Mouse (Mus musculus): ENCODE results near the gene Aspdh. TPM values are rescaled to one million over a fixed set of nuclear protein-coding genes. Genes with fewer than 3 reads are reported as not detected.

Gene Aspdh
- polyA plus RNA-seq, 1 experiment from 2014 or later, result not detected

DNA sequence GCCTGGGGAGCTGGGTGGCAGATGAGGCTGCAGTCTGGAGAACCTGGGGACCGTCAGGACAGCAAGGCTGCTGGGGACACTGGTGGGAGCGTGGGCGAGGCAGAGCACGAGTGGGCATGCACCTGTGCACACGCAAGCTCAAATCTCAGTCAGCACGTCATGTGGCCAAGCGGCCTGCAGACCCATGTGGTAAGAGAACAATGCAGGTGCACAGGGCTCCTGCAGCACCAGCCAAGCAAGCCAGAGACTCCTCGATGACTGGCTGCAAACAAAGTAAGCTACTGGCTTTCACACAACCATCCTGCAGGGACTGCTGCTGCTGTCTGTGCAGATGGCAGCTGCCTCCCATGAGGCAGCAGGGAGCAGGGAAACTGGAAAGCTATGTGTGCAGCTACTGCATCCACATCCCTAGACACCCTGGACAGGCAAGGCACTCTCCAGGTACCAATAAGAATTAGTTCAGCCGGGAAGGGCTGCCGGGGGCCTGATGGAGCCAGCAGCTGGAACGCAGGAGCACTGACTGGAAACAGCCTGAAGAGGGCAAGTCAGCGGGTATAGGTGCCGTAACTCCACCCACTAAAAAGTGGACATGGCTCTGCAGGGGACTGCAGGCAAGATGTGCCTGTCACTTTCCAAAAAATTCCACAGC lies 21.9 kb downstream of the Aspdh start:
- Histone ChIP-seq H3K4me1 (no peaks in the 10 kb centered on the region), H3K27ac (no peak overlapping the region), H3K36me3 (peaks cover 37% of the 10 kb centered on the region), H3K9me3 (replicated peaks) (no peaks in the 10 kb centered on the region), H3K4me3 (no peak overlapping the region), H3K27me3 (ENCODE audit: low read depth, poor library complexity, severe bottlenecking) (peaks cover 12% of the 10 kb centered on the region)
- WGBS, result 71% methylated on average over 13 of the region's 13 CpGs
- DNase-seq (ENCODE audit: low spot score), result no peak

DNA sequence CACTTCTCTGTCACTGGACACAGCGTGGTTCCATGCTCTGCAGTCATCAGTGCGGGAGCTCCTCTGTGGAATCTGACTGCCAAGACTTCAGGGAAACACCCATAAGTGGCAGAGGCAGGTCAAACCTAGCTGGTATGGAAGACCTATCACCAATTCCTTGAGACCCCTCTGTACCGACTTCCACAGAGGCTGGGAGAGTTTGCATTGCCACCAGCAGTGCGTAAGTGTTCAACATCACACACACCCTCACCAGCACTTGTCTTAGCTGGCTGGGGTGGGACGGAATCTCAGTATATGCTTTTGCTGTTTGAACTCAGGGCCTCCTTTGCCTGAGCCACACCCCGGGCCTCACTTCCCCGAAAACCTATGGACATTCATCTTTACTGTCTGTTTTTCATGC lies 22.7 kb downstream of the Aspdh start:
- no peaks in the 10 kb centered on the region for H3K4me1 ChIP-seq
- H3K27me3 ChIP-seq (ENCODE audit: low read depth, poor library complexity, severe bottlenecking), result peaks cover 3% of the 10 kb centered on the region; the same call in 1 of the 2 replicates
- no peak overlapping the region for H3K4me3 ChIP-seq
- H3K36me3 ChIP-seq, result peaks cover 46% of the 10 kb centered on the region
- no peaks in the 10 kb centered on the region for H3K9me3 ChIP-seq (replicated peaks)
- whole genome bisulfite sequencing, result 87% methylated on average over 7 of the region's 7 CpGs
- DNase-seq (ENCODE audit: low spot score), result no peak
- no peak overlapping the region for H3K27ac ChIP-seq

- Histone ChIP-seq H3K4me3 (no peak overlapping the region), H3K4me1 (no peaks in the 10 kb centered on the region), H3K27me3 (ENCODE audit: low read depth, poor library complexity, severe bottlenecking) (no peaks in the 10 kb centered on the region), H3K27ac (no peak overlapping the region), H3K36me3 (peaks cover 51% of the 10 kb centered on the region), H3K9me3 (replicated peaks) (no peaks in the 10 kb centered on the region)
- WGBS, result 93% methylated on average over 8 of the region's 8 CpGs
- DNase-seq (ENCODE audit: low spot score), result no peak
Measured at GRCm38 (mm10) chr7:44488545-44488944, 23.4 kb downstream of the Aspdh start.

GRCm38 (mm10) chr7:44490281-44490680 lies 25.1 kb downstream of the Aspdh start:
- Histone ChIP-seq H3K9me3 (replicated peaks) (no peaks in the 10 kb centered on the region), H3K36me3 (peaks cover 62% of the 10 kb centered on the region), H3K27ac (no peak overlapping the region), H3K27me3 (ENCODE audit: low read depth, poor library complexity, severe bottlenecking) (no peaks in the 10 kb centered on the region), H3K4me1 (peaks cover 6% of the 10 kb centered on the region), H3K4me3 (no peak overlapping the region)
- no peak for DNase-seq (ENCODE audit: low spot score)
- WGBS, result 98% methylated on average over 4 of the region's 4 CpGs

DNA sequence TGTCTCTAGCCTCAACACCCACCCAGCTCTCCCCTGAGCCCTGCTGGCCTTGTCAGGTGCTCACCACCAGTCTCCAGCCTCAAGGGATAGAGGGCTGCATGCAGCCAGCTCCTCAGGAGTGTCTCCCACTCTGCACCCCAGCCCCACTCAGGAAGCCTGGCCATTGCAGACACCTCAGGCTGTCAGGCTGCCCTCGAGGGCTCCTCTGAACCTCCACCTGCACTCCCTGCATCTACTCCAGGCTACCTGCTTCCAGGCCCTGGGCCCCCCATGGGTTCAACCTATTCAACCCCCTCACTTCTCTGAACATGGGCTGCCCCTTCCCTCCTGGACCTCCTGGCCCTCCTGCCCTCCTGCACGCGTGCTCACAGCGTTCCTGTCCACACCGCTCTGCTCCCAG lies 26.2 kb downstream of the Aspdh start:
- no peak for DNase-seq (ENCODE audit: low spot score)
- H3K27ac ChIP-seq, result no peak overlapping the region
- 98% methylated on average over 5 of the region's 5 CpGs for WGBS
- no peaks in the 10 kb centered on the region for H3K9me3 ChIP-seq (replicated peaks)
- no peaks in the 10 kb centered on the region for H3K27me3 ChIP-seq (ENCODE audit: low read depth, poor library complexity, severe bottlenecking)
- peaks cover 62% of the 10 kb centered on the region for H3K36me3 ChIP-seq
- H3K4me1 ChIP-seq, result peaks cover 13% of the 10 kb centered on the region
- H3K4me3 ChIP-seq, result no peak overlapping the region

DNA sequence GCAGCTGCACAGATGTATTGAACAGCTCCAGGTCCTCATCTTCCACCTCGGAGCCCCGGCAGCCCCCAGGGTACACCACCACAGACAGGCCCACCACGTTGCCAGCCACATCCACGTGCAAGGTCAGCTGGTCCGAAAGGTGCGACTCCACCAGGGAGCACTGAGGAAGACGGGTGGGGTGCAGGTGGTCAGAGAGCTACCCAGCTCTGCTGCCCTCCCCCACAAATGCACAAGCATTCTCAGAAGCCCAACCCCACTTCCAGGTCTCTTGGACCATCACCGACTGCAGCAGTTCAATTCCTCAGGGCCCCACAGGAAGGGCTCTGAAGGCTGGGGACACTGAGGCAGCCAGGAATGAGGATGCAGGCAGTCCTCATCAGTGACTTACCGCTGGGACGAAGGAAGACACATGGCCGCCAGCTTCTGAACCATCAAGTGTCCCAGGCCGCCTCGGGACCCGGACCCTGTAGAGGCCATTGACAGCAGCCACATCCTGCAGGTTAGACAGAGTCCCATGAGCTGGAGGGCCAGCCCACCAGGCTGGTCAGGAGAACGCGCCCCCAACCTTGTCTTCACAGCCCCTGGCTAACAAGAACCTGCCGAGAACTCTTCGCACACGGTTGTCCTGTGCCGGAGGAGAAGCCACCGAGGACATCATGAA lies 27.1 kb downstream of the Aspdh start:
- Histone ChIP-seq H3K27me3 (ENCODE audit: low read depth, poor library complexity, severe bottlenecking) (no peaks in the 10 kb centered on the region), H3K36me3 (peaks cover 62% of the 10 kb centered on the region), H3K9me3 (replicated peaks) (no peaks in the 10 kb centered on the region), H3K27ac (no peak overlapping the region), H3K4me1 (peaks cover 19% of the 10 kb centered on the region), H3K4me3 (no peak overlapping the region)
- WGBS, result 93% methylated on average over 21 of the region's 21 CpGs
- no peak for DNase-seq (ENCODE audit: low spot score)

DNA sequence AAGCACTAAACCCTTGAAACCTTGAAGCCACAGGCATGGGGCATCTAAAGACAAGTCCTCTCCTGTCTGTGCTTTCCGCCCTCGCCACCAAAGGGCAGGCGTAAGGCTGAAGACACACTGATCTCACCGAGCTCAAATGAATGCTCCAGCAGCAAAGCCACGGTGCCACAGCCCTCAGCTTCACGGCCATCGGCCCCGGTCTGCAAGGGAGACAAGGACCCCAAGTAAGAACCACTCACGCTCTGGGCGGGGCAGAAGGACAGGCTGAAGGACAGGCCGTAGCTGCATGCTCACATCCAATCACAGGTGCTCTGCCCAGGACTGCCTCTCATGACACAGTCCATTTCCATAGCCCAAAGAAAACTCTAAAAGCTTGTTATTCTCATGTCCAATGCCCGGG lies 29.5 kb downstream of the Aspdh start:
- 94% methylated on average over 12 of the region's 12 CpGs for WGBS
- Histone ChIP-seq H3K9me3 (replicated peaks) (no peaks in the 10 kb centered on the region), H3K4me3 (no peak overlapping the region), H3K36me3 (peaks cover 49% of the 10 kb centered on the region), H3K4me1 (peaks cover 24% of the 10 kb centered on the region), H3K27ac (no peak overlapping the region), H3K27me3 (ENCODE audit: low read depth, poor library complexity, severe bottlenecking) (peaks cover 9% of the 10 kb centered on the region)
- DNase-seq (ENCODE audit: low spot score), result no peak

DNA sequence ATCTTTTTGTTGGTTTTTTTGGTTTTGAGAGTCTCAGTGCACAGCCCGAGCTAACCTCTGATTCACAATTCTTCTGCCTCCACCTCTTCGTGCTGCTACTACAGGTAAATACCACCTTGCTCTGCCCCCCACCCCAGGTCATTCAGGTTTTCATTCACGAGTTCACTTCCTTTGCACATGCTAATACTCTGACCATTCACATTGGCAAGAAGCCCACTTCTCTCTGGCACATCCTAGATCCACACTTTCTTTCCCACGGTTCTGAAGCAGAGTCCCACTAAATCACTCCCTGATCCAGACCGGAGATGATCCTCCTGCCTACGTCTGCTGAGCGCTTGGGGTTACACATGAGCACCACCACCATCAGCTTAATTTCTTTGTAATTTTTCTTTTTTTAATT lies 29.9 kb downstream of the Aspdh start:
- Histone ChIP-seq H3K4me3 (peak overlapping the region; percentile 79), H3K9me3 (replicated peaks) (no peaks in the 10 kb centered on the region), H3K27me3 (ENCODE audit: low read depth, poor library complexity, severe bottlenecking) (peaks cover 13% of the 10 kb centered on the region), H3K36me3 (peaks cover 45% of the 10 kb centered on the region), H3K4me1 (peaks cover 24% of the 10 kb centered on the region), H3K27ac (no peak overlapping the region)
- no peak for DNase-seq (ENCODE audit: low spot score)
- 89% methylated on average over 7 of the region's 7 CpGs for WGBS

- no peaks in the 10 kb centered on the region for H3K9me3 ChIP-seq (replicated peaks)
- under 1% methylated on average over 58 of the region's 58 CpGs for WGBS
Measured at GRCm38 (mm10) chr7:44495992-44496770, 31.0 kb downstream of the Aspdh start, which contains the start of the genes Emc10 and Fam71e1. TSS of gene Emc10 (minus strand) at chr7:44496529. TSS of gene Fam71e1 (plus strand) at chr7:44496581.

GRCm38 (mm10) chr7:44496771-44497109 lies 31.5 kb downstream of the Aspdh start:
- under 1% methylated on average over 24 of the region's 26 CpGs for WGBS

More at GRCm38 (mm10) chr7:44495992-44496770, 31.0 kb downstream of the Aspdh start, which contains the start of the genes Emc10 and Fam71e1:
- peak within 1 kb of the TSS; percentile 79 for H3K4me3 ChIP-seq
- peaks cover 24% of the 10 kb centered on the region for H3K4me1 ChIP-seq
- H3K36me3 ChIP-seq, result peaks cover 34% of the 10 kb centered on the region
- H3K27me3 ChIP-seq (ENCODE audit: low read depth, poor library complexity, severe bottlenecking), result peaks cover 22% of the 10 kb centered on the region
- peak within 1 kb of the TSS; percentile 97 for H3K27ac ChIP-seq
- peak; percentile 99 for DNase-seq (ENCODE audit: low spot score)

DNA sequence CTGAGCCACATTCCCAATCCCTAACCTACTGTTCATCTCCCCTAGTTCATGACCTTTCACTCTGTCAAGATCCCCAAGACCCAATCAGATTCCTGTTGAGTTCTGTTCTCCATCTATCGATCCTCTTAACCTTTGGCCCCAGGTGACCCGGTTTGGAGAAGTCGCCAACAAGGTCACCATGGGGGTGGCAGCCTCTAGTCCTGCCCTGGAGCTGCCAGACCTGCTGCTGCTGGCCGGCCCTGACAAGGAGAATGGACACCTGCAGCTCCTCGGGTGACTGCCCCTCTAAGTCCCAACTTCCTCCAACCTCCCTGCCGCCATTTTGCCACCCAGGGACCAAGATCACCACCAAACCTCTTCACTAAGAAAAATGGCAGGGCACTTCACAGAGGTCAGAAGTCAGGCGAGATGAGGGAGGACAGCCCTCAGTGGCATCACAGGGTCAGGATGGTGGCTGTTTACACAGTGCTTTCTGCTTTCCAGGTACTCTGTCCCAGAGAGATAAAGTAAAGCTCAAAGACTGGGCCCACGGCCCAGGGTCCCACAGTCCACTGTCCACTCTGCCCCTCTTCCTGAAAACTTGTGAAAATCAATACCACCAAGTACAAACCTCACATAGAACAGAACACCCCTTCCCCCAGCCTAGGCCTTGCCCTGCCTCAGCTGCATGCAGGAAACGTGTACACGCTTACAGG lies 32.3 kb downstream of the Aspdh start:
- H3K9me3 ChIP-seq (replicated peaks), result no peaks in the 10 kb centered on the region
- WGBS, result 84% methylated on average over 10 of the region's 10 CpGs
- H3K36me3 ChIP-seq, result peaks cover 21% of the 10 kb centered on the region
- H3K4me3 ChIP-seq, result peak overlapping the region; percentile 79
- DNase-seq (ENCODE audit: low spot score), result no peak
- H3K27me3 ChIP-seq (ENCODE audit: low read depth, poor library complexity, severe bottlenecking), result peaks cover 22% of the 10 kb centered on the region
- H3K27ac ChIP-seq, result peak overlapping the region; percentile 97; the same call in 1 of the 2 replicates
- peaks cover 24% of the 10 kb centered on the region for H3K4me1 ChIP-seq

More at GRCm38 (mm10) chr7:44496771-44497109, 31.5 kb downstream of the Aspdh start:
- no peak for DNase-seq (ENCODE audit: low spot score)
- H3K4me1 ChIP-seq, result peaks cover 24% of the 10 kb centered on the region
- peaks cover 22% of the 10 kb centered on the region for H3K27me3 ChIP-seq (ENCODE audit: low read depth, poor library complexity, severe bottlenecking)
- no peaks in the 10 kb centered on the region for H3K9me3 ChIP-seq (replicated peaks)
- H3K27ac ChIP-seq, result peak overlapping the region; percentile 97
- H3K4me3 ChIP-seq, result peak overlapping the region; percentile 79
- peaks cover 29% of the 10 kb centered on the region for H3K36me3 ChIP-seq

DNA sequence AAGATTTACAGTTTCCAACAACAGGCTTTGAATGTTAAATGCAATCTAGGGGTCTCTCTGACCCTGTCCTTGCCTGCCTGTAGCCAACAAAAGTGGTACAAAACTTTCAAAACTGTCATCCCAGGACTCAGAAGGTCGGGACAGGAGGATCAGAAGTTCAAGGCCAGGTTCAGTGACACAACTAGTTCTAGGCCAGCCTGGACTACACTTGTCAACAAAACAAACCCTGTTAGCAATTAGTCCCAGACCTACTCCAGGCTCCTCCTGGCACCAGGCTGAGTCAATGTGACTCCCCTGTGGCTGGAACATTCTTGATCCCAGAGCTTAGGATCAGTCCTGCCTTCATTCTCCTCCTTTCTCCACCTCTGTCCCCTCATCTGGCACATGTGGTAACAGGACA lies 33.7 kb downstream of the Aspdh start:
- Histone ChIP-seq H3K4me1 (peaks cover 24% of the 10 kb centered on the region), H3K9me3 (replicated peaks) (no peaks in the 10 kb centered on the region), H3K27ac (no peak overlapping the region), H3K27me3 (ENCODE audit: low read depth, poor library complexity, severe bottlenecking) (peaks cover 22% of the 10 kb centered on the region), H3K36me3 (peaks cover 8% of the 10 kb centered on the region), H3K4me3 (no peak overlapping the region)
- 79% methylated on average over 1 of the region's 1 CpGs for WGBS
- DNase-seq (ENCODE audit: low spot score), result no peak

Data from limb, embryonic 10.5 days (tissue).